In genomic region chr8:23505216-23505615, GRCm38 (mm10) we compare ENCODE assay signal across 12 mouse cellular contexts.
A peak's percentile ranks its signal among the peaks of the same experiment; 100 is the strongest.
DNase-seq lines count a peak whose midpoint lies in the region; ATAC-seq lines count a peak whose summit lies in the region.
"Had no signal": no experiment of that assay in that cellular context is flagged by ENCODE, and none has a peak within 500 bp of the region (broad histone marks: within the 10 kb centered on the region; RNA-seq: fewer than 3 reads in every experiment).

No protein-coding gene starts in this region.

- H3K36me3 ChIP-seq in forebrain, embryonic 13.5 days (ENCODE audit: poor library complexity, severe bottlenecking), result no peaks in the 10 kb centered on the region
- no peaks in the 10 kb centered on the region for H3K36me3 ChIP-seq in forebrain, embryonic 11.5 days (ENCODE audit: control insufficient read depth, insufficient read depth, low read length)
- no peaks in the 10 kb centered on the region for H3K36me3 ChIP-seq in embryonic facial prominence, embryonic 13.5 days
- no peaks in the 10 kb centered on the region for H3K36me3 ChIP-seq in limb, embryonic 13.5 days
- H3K36me3 ChIP-seq: limb, embryonic 15.5 days; liver, embryonic 15.5 days had no signal

- H3K27ac ChIP-seq in forebrain, embryonic 13.5 days, result no peak overlapping the region
- no peak overlapping the region for H3K27ac ChIP-seq in forebrain, embryonic 11.5 days (ENCODE audit: low read depth, low read length)
- no peak overlapping the region for H3K27ac ChIP-seq in embryonic facial prominence, embryonic 13.5 days
- H3K27ac ChIP-seq in limb, embryonic 13.5 days, result no peak overlapping the region
- H3K27ac ChIP-seq: left cerebral cortex, adult 2 months; limb, embryonic 15.5 days; liver, embryonic 15.5 days had no signal

- H3K4me1 ChIP-seq in forebrain, embryonic 13.5 days, result no peaks in the 10 kb centered on the region
- H3K4me1 ChIP-seq in forebrain, embryonic 11.5 days (replicated peaks; ENCODE audit: control insufficient read depth, insufficient read depth, low read length), result no peaks in the 10 kb centered on the region
- peaks cover 16% of the 10 kb centered on the region for H3K4me1 ChIP-seq in embryonic facial prominence, embryonic 13.5 days
- H3K4me1 ChIP-seq in limb, embryonic 13.5 days, result peaks cover 38% of the 10 kb centered on the region
- H3K4me1 ChIP-seq: liver, embryonic 15.5 days had no signal

- 74% methylated on average over 9 of the region's 9 CpGs for WGBS in forebrain, embryonic 13.5 days
- 95% methylated on average over 9 of the region's 9 CpGs for whole genome bisulfite sequencing in forebrain, embryonic 11.5 days
- WGBS in embryonic facial prominence, embryonic 13.5 days, result 90% methylated on average over 9 of the region's 9 CpGs
- WGBS in limb, embryonic 13.5 days, result 86% methylated on average over 9 of the region's 9 CpGs

- H3K27me3 ChIP-seq in forebrain, embryonic 13.5 days, result no peaks in the 10 kb centered on the region
- no peaks in the 10 kb centered on the region for H3K27me3 ChIP-seq in forebrain, embryonic 11.5 days (ENCODE audit: control insufficient read depth, insufficient read depth, low read length)
- H3K27me3 ChIP-seq in embryonic facial prominence, embryonic 13.5 days, result no peaks in the 10 kb centered on the region
- H3K27me3 ChIP-seq in limb, embryonic 13.5 days, result no peaks in the 10 kb centered on the region
- H3K27me3 ChIP-seq: limb, embryonic 15.5 days; liver, embryonic 15.5 days had no signal

- H3K4me3 ChIP-seq in forebrain, embryonic 13.5 days, result no peak overlapping the region
- no peak overlapping the region for H3K4me3 ChIP-seq in forebrain, embryonic 11.5 days (ENCODE audit: low read depth, low read length)
- H3K4me3 ChIP-seq in embryonic facial prominence, embryonic 13.5 days, result no peak overlapping the region
- no peak overlapping the region for H3K4me3 ChIP-seq in limb, embryonic 13.5 days
- H3K4me3 ChIP-seq: left cerebral cortex, adult 2 months; liver, embryonic 15.5 days; myocyte had no signal

- intact Hi-C loops in left cerebral cortex, postnatal 4 days (cut with DNase I), result loop anchor here (10.0 kb wide), 1 partner anchor 160 kb away; no protein-coding TSS in a partner anchor
- intact Hi-C loops in left cerebral cortex, postnatal 14 days (cut with DNase I), result loop anchor here (5.0 to 10.0 kb wide), 2 partner anchors 88 to 160 kb away; no protein-coding TSS in a partner anchor

- H3K9ac ChIP-seq in forebrain, embryonic 13.5 days, result no peak overlapping the region
- H3K9ac ChIP-seq in forebrain, embryonic 11.5 days (ENCODE audit: low read length), result no peak overlapping the region
- no peak overlapping the region for H3K9ac ChIP-seq in embryonic facial prominence, embryonic 13.5 days
- H3K9ac ChIP-seq in limb, embryonic 13.5 days, result no peak overlapping the region
- H3K9ac ChIP-seq: limb, embryonic 15.5 days; liver, embryonic 15.5 days had no signal

- H3K9me3 ChIP-seq in forebrain, embryonic 13.5 days (replicated peaks), result no peaks in the 10 kb centered on the region
- no peaks in the 10 kb centered on the region for H3K9me3 ChIP-seq in forebrain, embryonic 11.5 days (ENCODE audit: control insufficient read depth, low read length)
- H3K9me3 ChIP-seq in embryonic facial prominence, embryonic 13.5 days, result no peaks in the 10 kb centered on the region
- H3K9me3 ChIP-seq in limb, embryonic 13.5 days, result no peaks in the 10 kb centered on the region
- H3K9me3 ChIP-seq: limb, embryonic 15.5 days; liver, embryonic 15.5 days had no signal

- DNase-seq in forebrain, embryonic 11.5 days (ENCODE audit: low spot score), result no peak
- DNase-seq in left cerebral cortex, postnatal 4 days, result peak; percentile 33
- no peak for DNase-seq in left cerebral cortex, postnatal 14 days (ENCODE audit: low spot score in 2 of 2)
- no peak for DNase-seq in gastrocnemius, postnatal 10 days

- no peak overlapping the region for H3K4me2 ChIP-seq in forebrain, embryonic 13.5 days
- H3K4me2 ChIP-seq in forebrain, embryonic 11.5 days (ENCODE audit: low read depth, low read length, severe bottlenecking), result no peak overlapping the region
- H3K4me2 ChIP-seq in embryonic facial prominence, embryonic 13.5 days, result peak overlapping the region; percentile 55
- peak overlapping the region; percentile 60 for H3K4me2 ChIP-seq in limb, embryonic 13.5 days (replicated peaks)
- H3K4me2 ChIP-seq: liver, embryonic 15.5 days had no signal

- peak; percentile 19; the same call in 1 of the 2 replicates for ATAC-seq in forebrain, embryonic 13.5 days
- ATAC-seq in forebrain, embryonic 11.5 days (replicated peaks; ENCODE audit: low FRiP score), result no peak
- ATAC-seq in embryonic facial prominence, embryonic 13.5 days (ENCODE audit: insufficient number of reproducible peaks, insufficient read depth, low FRiP score, low TSS enrichment, low read depth), result no peak
- ATAC-seq in limb, embryonic 13.5 days (ENCODE audit: low FRiP score, low read depth), result no peak
- ATAC-seq: intestine, embryonic 16.5 days had no signal

Comparison
In these comparisons a context has a peak if more than half of its experiments do, and no peak if none do; other contexts are left out.
1. H3K4me2 ChIP-seq: peak in embryonic facial prominence, embryonic 13.5 days (single experiment) and limb, embryonic 13.5 days (single experiment); none in forebrain, embryonic 13.5 days (single experiment) and forebrain, embryonic 11.5 days (single experiment).